Mouse (Mus musculus): Measurements from ENCODE around the gene Rfc2.

DNA sequence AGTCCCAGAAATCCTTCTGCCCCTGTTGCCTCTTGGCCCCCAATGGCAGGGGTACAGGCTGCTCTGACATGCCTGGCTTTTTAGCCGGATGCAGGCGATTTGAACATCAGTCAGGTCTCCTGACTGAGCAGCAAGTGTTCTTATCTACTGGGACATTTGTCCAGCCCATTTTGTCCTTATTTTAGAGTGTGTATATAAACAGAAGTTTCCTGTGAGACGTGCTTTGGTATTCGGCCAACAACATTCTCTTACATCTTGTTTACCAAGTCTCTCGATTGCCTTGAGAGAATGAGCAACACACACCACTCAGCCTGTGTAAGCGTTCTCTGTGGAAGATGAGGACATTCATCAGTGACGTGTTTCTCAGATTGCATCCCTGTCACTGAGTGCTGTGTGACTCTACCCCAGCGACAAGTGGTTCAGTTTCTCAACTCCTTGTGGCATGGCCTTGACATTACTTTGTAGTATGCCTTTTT, 63.5 kb downstream of the Rfc2 start:
- no peak for TF ChIP-seq CTCF (IDR thresholded peaks at IDR 0.05; ENCODE audit: low read depth)
- TF ChIP-seq EP300 (IDR thresholded peaks at IDR 0.05; ENCODE audit: low read depth): no peak

Data from liver, embryonic 14.5 days (tissue).